Mouse (Mus musculus): ENCODE results near the gene Mcm2. TPM values are rescaled to one million over a fixed set of nuclear protein-coding genes. Genes with fewer than 3 reads are reported as not detected.
A peak's percentile ranks its signal among the peaks of the same experiment; 100 is the strongest.

The Mcm2 gene
- polyA plus RNA-seq, 1 experiment, result 42.1 TPM

- H3K4me2 ChIP-seq (ENCODE audit: low read depth), result peak overlapping the region; percentile 51
- no peak overlapping the region for H3ac ChIP-seq (ENCODE audit: control insufficient read depth, insufficient read length)
- no peaks in the 10 kb centered on the region for H3K36me3 ChIP-seq (ENCODE audit: control insufficient read depth, insufficient read depth)
- H3K79me2 ChIP-seq (ENCODE audit: control insufficient read depth, insufficient read depth), result no peaks in the 10 kb centered on the region
- H3K27me3 ChIP-seq (ENCODE audit: control insufficient read depth, insufficient read depth, insufficient read length), result no peaks in the 10 kb centered on the region
- no peak overlapping the region for H3K4me3 ChIP-seq
- TF ChIP-seq CEBPB (IDR thresholded peaks at IDR 0.05; ENCODE audit: insufficient read depth, poor library complexity, severe bottlenecking) (no peak), MYOG (IDR thresholded peaks at IDR 0.05; ENCODE audit: control insufficient read depth in 1 of 3, insufficient read depth in 1 of 3, insufficient read length in 2 of 3, low read depth in 2 of 3) (no peak), E2F4 (IDR thresholded peaks at IDR 0.05; ENCODE audit: insufficient read depth) (no peak), USF1 (IDR thresholded peaks at IDR 0.05; ENCODE audit: low read depth) (no peak), SRF (IDR thresholded peaks at IDR 0.05; ENCODE audit: control insufficient read depth, insufficient read length, low read depth) (no peak), TCF12 (IDR thresholded peaks at IDR 0.05; ENCODE audit: insufficient read depth, poor library complexity, severe bottlenecking) (no peak), POLR2A (IDR thresholded peaks at IDR 0.05; ENCODE audit: insufficient read length, low read depth) (no peak), MAX (IDR thresholded peaks at IDR 0.05; ENCODE audit: low read depth) (no peak)
Observed at GRCm38 (mm10) chr6:88857830-88858229, 40.8 kb downstream of the Mcm2 start.

GRCm38 (mm10) chr6:88857249-88857648 is 41.3 kb downstream of the Mcm2 start:
- Histone ChIP-seq H3K27me3 (ENCODE audit: control insufficient read depth, insufficient read depth, insufficient read length) (no peaks in the 10 kb centered on the region), H3K36me3 (ENCODE audit: control insufficient read depth, insufficient read depth) (no peaks in the 10 kb centered on the region), H3ac (ENCODE audit: control insufficient read depth, insufficient read length) (no peak overlapping the region), H3K79me2 (ENCODE audit: control insufficient read depth, insufficient read depth) (no peaks in the 10 kb centered on the region), H3K4me3 (no peak overlapping the region), H3K4me2 (ENCODE audit: low read depth) (peak overlapping the region; percentile 51)
- TF ChIP-seq CEBPB (IDR thresholded peaks at IDR 0.05; ENCODE audit: insufficient read depth, poor library complexity, severe bottlenecking), result no peak
- TF ChIP-seq MYOG (IDR thresholded peaks at IDR 0.05; ENCODE audit: control insufficient read depth in 1 of 3, insufficient read depth in 1 of 3, insufficient read length in 2 of 3, low read depth in 2 of 3), result peak in 1 of 3 experiments; percentile 41

- H3K4me2 ChIP-seq (ENCODE audit: low read depth), result no peak overlapping the region
- H3K36me3 ChIP-seq (ENCODE audit: control insufficient read depth, insufficient read depth), result no peaks in the 10 kb centered on the region
- no peak overlapping the region for H3ac ChIP-seq (ENCODE audit: control insufficient read depth, insufficient read length)
- H3K4me3 ChIP-seq, result no peak overlapping the region
- H3K79me2 ChIP-seq (ENCODE audit: control insufficient read depth, insufficient read depth), result no peaks in the 10 kb centered on the region
- no peaks in the 10 kb centered on the region for H3K27me3 ChIP-seq (ENCODE audit: control insufficient read depth, insufficient read depth, insufficient read length)
- TF ChIP-seq MYOD1 (IDR thresholded peaks at IDR 0.05; ENCODE audit: control insufficient read depth in 1 of 3, insufficient read length in 2 of 3, low read depth in 2 of 3) (no peak), TCF12 (IDR thresholded peaks at IDR 0.05; ENCODE audit: insufficient read depth, poor library complexity, severe bottlenecking) (no peak), USF1 (IDR thresholded peaks at IDR 0.05; ENCODE audit: low read depth) (no peak), MYOG (IDR thresholded peaks at IDR 0.05; ENCODE audit: control insufficient read depth in 1 of 3, insufficient read depth in 1 of 3, insufficient read length in 2 of 3, low read depth in 2 of 3) (no peak), E2F4 (IDR thresholded peaks at IDR 0.05; ENCODE audit: insufficient read depth) (no peak), REST (IDR thresholded peaks at IDR 0.05; ENCODE audit: insufficient read depth, insufficient read length) (no peak), CEBPB (IDR thresholded peaks at IDR 0.05; ENCODE audit: insufficient read depth, poor library complexity, severe bottlenecking) (no peak), SRF (IDR thresholded peaks at IDR 0.05; ENCODE audit: control insufficient read depth, insufficient read length, low read depth) (no peak), POLR2AphosphoS2 (IDR thresholded peaks at IDR 0.05; ENCODE audit: insufficient read length, low read depth) (no peak), TCF3 (IDR thresholded peaks at IDR 0.05; ENCODE audit: insufficient read length, low read depth) (no peak), MAX (IDR thresholded peaks at IDR 0.05; ENCODE audit: low read depth) (no peak), POLR2A (IDR thresholded peaks at IDR 0.05; ENCODE audit: insufficient read length, low read depth) (no peak)
Observed at GRCm38 (mm10) chr6:88855636-88856035, 42.9 kb downstream of the Mcm2 start.

- Histone ChIP-seq H3ac (ENCODE audit: control insufficient read depth, insufficient read length) (no peak overlapping the region), H3K4me2 (ENCODE audit: low read depth) (peak overlapping the region; percentile 18), H3K4me3 (no peak overlapping the region), H3K79me2 (ENCODE audit: control insufficient read depth, insufficient read depth) (no peaks in the 10 kb centered on the region), H3K27me3 (ENCODE audit: control insufficient read depth, insufficient read depth, insufficient read length) (no peaks in the 10 kb centered on the region), H3K36me3 (ENCODE audit: control insufficient read depth, insufficient read depth) (no peaks in the 10 kb centered on the region)
- TF ChIP-seq E2F4 (IDR thresholded peaks at IDR 0.05; ENCODE audit: insufficient read depth) (no peak), MYOG (IDR thresholded peaks at IDR 0.05; ENCODE audit: control insufficient read depth in 1 of 3, insufficient read depth in 1 of 3, insufficient read length in 2 of 3, low read depth in 2 of 3) (peak in 2 of 3 experiments; percentile 32 to 80), TCF12 (IDR thresholded peaks at IDR 0.05; ENCODE audit: insufficient read depth, poor library complexity, severe bottlenecking) (peak; percentile 25), POLR2A (IDR thresholded peaks at IDR 0.05; ENCODE audit: insufficient read length, low read depth) (no peak), CEBPB (IDR thresholded peaks at IDR 0.05; ENCODE audit: insufficient read depth, poor library complexity, severe bottlenecking) (no peak), REST (IDR thresholded peaks at IDR 0.05; ENCODE audit: insufficient read depth, insufficient read length) (no peak), TCF3 (IDR thresholded peaks at IDR 0.05; ENCODE audit: insufficient read length, low read depth) (peak; percentile 14), MYOD1 (IDR thresholded peaks at IDR 0.05; ENCODE audit: control insufficient read depth in 1 of 3, insufficient read length in 2 of 3, low read depth in 2 of 3) (peak; percentile 27 to 92 (median 39))
Observed at GRCm38 (mm10) chr6:88854509-88854908, 44.1 kb downstream of the Mcm2 start.

GRCm38 (mm10) chr6:88850034-88850433 is 48.5 kb downstream of the Mcm2 start:
- H3K4me3 ChIP-seq, result no peak overlapping the region
- H3K36me3 ChIP-seq (ENCODE audit: control insufficient read depth, insufficient read depth), result no peaks in the 10 kb centered on the region
- H3ac ChIP-seq (ENCODE audit: control insufficient read depth, insufficient read length), result no peak overlapping the region
- no peak overlapping the region for H3K4me2 ChIP-seq (ENCODE audit: low read depth)
- no peaks in the 10 kb centered on the region for H3K79me2 ChIP-seq (ENCODE audit: control insufficient read depth, insufficient read depth)
- TF ChIP-seq MYOD1 (IDR thresholded peaks at IDR 0.05; ENCODE audit: control insufficient read depth in 1 of 3, insufficient read length in 2 of 3, low read depth in 2 of 3) (no peak), MAX (IDR thresholded peaks at IDR 0.05; ENCODE audit: low read depth) (no peak), USF1 (IDR thresholded peaks at IDR 0.05; ENCODE audit: low read depth) (no peak), TCF3 (IDR thresholded peaks at IDR 0.05; ENCODE audit: insufficient read length, low read depth) (no peak), MYOG (IDR thresholded peaks at IDR 0.05; ENCODE audit: control insufficient read depth in 1 of 3, insufficient read depth in 1 of 3, insufficient read length in 2 of 3, low read depth in 2 of 3) (no peak), SRF (IDR thresholded peaks at IDR 0.05; ENCODE audit: control insufficient read depth, insufficient read length, low read depth) (no peak), TCF12 (IDR thresholded peaks at IDR 0.05; ENCODE audit: insufficient read depth, poor library complexity, severe bottlenecking) (no peak), POLR2A (IDR thresholded peaks at IDR 0.05; ENCODE audit: insufficient read length, low read depth) (no peak), E2F4 (IDR thresholded peaks at IDR 0.05; ENCODE audit: insufficient read depth) (no peak), REST (IDR thresholded peaks at IDR 0.05; ENCODE audit: insufficient read depth, insufficient read length) (no peak), POLR2AphosphoS2 (IDR thresholded peaks at IDR 0.05; ENCODE audit: insufficient read length, low read depth) (no peak), CEBPB (IDR thresholded peaks at IDR 0.05; ENCODE audit: insufficient read depth, poor library complexity, severe bottlenecking) (no peak)
- H3K27me3 ChIP-seq (ENCODE audit: control insufficient read depth, insufficient read depth, insufficient read length), result no peaks in the 10 kb centered on the region
